Mouse (Mus musculus) liver, adult 2 months (tissue): ENCODE data around the gene Nid2.

Source experiments
- CTCF ChIP-seq: fragments of 200-500 bp; IDR thresholded peaks from 2 replicates; pipeline ENCODE4 v1.5.1; 2011; ENCODE audit warnings: low read depth, low read length, control low read depth
- POLR2A ChIP-seq: fragments of 200-500 bp; IDR thresholded peaks from 2 replicates; pipeline ENCODE4 v1.6.1; 2011; ENCODE audit warnings: low read length, control low read depth; ENCODE audit not compliant: insufficient read depth; ENCODE audit errors: extremely low read depth

DNA sequence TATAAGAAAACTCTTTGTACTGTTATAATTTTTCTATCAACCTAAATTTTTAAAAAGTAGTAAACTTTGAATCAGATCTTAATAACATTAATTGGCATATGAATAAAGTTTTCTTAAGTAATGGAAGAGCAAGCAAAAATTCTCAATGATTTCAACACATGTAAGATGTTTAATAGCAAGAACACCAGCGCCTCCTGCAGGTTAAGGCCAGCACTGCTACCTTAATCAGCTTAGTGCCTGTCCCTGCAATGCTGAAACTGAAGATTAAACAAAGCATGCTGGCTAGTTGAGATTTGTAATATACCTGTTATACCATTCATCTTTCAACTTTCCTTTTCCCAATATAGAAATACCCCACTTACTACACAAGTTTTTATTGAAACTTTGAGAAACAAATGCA is 66.9 kb downstream of the Nid2 start:
- peak; percentile 74 for TF ChIP-seq CTCF
- TF ChIP-seq POLR2A = no peak
